Mouse (Mus musculus) ZHBTc4 (cell line): ENCODE data around the gene Lamp1.

Source experiments
- DNase-seq: peaks from one replicate; pipeline ENCODE4 v3.0.0-alpha.2; 2011; ENCODE audit warnings: low read depth, low spot score

Gene Lamp1

DNA sequence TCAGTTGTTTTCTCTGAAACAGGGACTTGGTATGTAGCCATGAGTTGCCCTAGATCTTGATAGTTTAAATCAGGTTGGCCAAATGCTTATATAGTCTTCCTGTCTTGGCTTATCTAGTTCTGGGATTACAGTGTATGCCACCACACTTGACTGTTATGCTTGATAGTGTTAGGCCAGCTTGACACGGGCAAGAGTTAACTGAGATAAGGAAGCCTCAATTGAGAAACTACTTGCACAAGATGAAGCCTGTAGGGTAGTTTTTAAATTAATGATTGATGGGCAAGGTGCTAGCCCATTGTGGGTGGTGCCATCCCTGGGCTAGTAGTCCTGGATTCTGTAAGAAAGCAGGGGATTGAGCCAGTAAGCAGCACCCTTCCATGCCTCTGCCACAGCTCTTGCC, 4.6 kb downstream of the Lamp1 start:
- DNase-seq: no peak

- DNase-seq: peak; percentile 31
These were observed 5.4 kb downstream of the Lamp1 start for GRCm38 (mm10) chr8:13164361-13164760.

DNA sequence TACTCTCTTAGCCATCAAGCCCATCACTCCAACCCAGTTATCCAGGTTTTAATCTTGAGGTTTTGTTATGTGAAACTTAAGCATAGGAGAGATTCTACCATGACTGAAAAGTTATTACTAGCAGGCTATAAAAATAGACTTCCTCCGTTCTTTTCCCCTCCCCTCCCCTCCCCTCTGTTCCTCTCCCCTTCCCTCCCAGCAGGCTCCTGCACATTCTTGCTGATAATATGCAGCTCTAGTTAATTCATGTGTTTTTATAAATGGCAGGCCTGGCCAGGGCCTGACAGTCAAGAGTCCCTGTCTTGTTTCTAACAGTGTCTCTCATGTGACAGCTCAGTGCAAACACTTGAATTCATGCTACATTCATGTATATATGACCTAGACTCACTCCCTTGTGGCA, 11.5 kb downstream of the Lamp1 start:
- DNase-seq: no peak

GRCm38 (mm10) chr8:13174305-13174704, 15.3 kb downstream of the Lamp1 start:
- no peak for DNase-seq

- DNase-seq: no peak
These were observed 15.8 kb downstream of the Lamp1 start for GRCm38 (mm10) chr8:13174811-13175210.

GRCm38 (mm10) chr8:13175650-13176049, 16.7 kb downstream of the Lamp1 start:
- DNase-seq: no peak

DNA sequence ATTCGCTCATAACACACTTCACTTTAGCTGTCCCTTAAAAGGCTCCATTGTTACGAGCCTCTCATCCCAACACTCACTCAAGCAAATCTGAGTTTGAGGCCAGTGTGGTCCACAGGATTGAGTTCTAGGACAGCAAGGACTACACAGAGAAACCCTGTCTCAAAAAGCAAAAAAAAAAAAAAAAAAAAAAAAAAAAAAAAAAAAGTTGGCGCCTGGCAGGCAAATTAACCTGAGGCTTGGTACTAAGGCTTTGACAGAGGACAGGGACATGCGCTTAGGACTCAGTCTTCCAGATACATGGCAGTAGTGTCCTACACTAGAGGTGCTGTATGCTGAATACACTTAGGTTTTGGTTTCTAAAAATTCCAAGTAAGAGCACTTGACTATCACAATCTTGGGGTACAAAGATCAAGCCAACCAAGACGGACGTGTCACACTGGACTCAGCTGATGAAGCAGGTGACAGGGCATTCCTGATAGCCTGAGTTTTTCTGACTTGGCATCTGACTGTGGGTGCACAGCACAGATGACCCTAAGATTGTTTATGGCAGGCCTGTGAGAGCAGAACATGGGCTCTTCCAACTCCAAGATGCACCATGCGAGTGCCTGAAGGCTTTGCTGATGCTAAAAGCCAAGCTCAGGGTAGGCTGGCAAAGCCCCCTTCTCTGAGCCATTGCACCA, 18.4 kb downstream of the Lamp1 start:
- no peak for DNase-seq

DNA sequence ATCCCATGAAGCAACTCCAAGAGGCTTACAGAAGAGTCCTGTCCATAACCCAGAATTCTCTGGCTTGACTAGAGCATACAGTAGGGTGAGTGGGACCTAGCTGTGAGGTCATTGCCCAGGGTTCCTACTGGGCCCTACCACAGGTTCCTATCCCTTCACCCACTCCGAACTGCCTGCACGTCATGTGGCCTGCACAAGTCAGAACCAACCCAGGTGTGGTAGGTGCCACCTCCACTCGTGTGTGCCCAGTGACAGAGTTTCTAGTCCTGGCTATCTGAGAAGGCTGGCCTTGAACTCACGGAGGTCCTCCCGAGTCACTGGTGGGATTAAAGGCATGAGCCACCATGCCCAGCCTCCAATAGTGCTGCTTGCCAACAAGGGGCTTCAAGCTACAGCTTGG, 19.2 kb downstream of the Lamp1 start:
- DNase-seq: no peak

DNA sequence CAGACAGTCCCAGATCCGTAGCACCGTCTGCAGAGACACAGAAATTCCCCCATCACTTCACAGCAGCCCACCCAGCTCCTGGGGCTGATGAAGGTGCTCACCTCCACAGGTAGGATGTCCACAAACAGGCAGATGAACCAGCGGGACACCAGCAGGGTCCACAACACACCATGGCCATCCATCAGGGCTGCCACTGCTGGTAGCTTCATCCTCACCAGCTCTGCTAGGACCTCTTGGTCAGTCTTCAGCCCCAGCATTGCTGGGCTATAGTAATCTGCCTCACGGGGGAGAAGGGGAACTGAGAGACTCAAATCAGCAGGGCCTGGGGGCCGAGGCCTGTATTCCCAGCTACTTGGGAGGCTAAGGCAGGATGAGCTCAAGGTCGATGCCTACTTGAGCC, 20.5 kb downstream of the Lamp1 start:
- DNase-seq: no peak

DNA sequence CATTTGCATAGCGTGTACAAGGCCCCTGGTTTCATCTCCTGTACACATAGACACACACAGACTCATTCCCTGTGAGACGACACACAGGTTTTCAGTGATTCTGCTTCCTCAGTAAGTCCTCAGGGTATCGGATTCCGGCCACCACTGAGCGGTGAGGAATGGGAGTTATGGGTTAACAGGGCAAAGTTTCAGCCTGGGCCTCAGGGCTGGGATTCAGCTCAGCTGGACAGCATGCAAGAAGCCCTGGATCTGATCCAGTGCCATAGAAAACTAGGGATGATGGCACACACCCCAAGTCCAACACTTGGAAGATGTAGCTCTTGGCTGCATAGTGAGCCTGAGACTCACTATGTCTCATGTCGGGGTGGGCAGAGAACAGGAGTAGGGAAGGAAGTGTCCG, 21.0 kb downstream of the Lamp1 start:
- no peak for DNase-seq

GRCm38 (mm10) chr8:13180408-13180807, 21.4 kb downstream of the Lamp1 start:
- no peak for DNase-seq

DNA sequence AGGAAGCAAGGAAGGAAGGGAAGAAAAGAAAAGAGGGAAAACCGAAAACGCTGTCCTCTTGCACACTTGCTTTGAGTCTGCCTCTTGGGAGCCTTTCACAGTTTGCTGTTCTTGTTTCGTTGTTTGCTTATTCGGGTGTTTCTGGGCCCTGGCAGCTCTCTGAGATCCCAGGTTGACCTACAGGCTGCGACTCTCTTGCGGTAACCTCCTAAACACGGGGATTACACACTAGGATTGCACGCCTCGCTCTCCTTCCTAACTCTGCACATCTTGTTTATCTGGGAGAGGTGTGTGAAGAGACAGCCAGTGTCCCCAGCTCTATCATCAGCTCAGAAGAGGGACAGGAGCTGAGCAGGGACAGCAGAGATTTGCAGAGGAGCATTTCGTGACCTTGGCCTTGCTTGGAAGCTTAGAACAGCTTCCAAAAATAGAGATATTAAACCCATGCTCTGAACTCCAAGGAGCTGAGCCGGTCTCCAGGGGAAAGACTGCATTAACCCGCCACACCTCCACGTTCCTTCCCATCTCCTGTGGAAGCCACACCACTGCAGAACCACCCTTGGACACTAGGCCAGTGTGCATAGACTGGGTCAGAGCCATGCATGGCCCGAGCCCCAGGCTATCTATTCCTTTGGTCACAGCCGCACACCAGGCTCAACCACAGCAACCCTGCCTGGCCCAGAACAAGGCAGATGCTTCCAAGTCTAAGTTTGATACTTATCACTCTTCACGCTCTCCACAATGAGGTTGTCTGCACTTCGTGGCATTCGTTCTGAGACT, 22.1 kb downstream of the Lamp1 start:
- DNase-seq: no peak

GRCm38 (mm10) chr8:13181691-13181976, 22.7 kb downstream of the Lamp1 start:
- DNase-seq: no peak

DNA sequence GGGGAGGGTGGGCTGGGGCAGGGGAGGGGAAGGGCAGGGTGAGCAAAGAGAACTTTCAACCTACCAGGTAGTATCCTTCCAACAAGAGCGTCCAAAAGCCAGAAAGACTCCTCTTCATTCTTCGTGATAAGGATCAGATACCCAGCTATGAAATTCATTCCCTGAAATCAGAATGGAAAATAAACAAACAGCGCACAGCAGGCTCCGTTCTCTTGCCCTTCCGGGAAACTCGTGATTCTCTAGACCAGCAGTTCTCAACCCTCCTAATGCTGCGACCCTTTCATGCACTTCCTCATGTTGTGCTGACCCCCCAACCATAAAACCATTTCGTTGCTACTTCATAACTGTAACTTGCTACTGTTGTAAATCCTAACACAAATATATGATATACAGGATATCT, 27.9 kb downstream of the Lamp1 start:
- DNase-seq: no peak

GRCm38 (mm10) chr8:13187229-13187628, 28.3 kb downstream of the Lamp1 start:
- DNase-seq: no peak

DNA sequence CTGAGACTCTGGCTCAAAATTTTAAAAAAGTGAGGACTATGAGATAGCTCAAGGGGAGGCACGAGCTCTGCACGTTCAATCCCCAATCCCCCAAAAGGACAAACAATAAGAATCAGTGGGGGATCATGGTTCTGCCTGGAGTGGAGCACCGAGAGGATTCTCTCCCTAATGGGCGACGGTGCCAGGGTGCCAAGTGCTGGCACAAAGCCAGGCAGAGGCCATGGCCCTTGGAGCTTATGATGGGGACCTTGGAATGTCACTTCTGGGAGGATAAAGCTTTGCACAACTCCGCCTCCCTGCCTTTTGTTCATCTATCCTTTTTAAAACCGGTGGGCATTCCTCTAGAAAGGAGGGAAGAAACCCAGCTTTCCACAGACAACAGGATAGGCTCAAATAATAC, 28.7 kb downstream of the Lamp1 start:
- no peak for DNase-seq

- no peak for DNase-seq
These were observed 29.1 kb downstream of the Lamp1 start for GRCm38 (mm10) chr8:13188052-13188555.

DNA sequence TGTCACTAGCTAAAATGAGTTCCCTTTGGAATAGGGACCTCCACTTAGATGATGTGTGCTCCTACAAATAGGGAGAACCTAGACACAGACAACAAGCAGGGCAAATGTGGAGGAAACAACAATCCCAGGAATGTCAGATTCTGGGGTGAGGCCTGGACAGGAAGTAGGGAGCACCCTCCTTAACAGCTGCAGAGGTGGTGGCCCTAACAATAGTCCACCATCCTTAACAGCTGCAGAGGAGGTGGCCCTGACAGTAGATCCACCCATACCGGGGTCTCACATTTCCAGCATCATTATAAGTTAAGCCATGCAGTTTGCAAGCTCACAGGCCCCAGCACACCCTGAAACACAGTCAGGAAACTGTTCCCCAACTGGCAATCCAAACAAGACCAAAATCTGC, 29.9 kb downstream of the Lamp1 start:
- DNase-seq: no peak

DNA sequence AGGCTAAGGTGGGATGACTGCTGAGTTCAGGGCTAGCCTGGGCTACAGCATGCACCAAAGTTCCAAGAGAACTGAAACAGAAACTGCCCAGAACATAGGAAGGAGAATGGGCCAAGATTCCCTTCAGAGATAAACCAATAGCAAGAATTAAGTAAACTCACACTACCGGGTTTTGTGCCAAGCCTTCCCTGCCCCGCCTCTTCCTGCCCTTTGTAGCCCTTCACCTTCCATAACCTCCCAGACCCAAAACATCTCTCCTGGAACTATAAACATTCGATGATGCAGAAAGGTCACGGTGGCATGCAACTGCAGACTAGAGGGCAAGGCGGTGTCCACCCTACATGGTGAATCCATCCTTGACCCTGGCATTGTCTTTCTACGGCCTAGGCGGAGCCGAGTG, 31.3 kb downstream of the Lamp1 start:
- no peak for DNase-seq

DNA sequence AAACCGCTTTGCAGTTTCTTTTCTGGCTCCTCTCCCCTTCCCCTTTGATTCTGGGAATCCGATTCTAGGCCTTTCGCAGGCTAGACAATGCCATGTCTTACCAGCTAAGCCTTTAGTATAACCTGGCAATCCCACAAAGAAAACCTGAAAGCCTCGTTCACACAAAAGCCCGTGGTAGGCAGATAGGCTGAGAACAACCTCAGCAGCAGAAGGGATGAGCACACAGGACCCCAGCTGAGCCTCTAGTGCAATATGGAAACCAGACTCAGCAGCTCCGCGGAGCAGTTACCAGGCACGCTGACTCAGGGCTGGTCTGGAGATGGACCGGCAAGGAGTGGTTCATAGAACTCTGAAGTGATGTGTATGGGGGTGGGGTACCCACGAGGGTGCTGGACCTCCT, 35.9 kb downstream of the Lamp1 start:
- peak; percentile 63 for DNase-seq

GRCm38 (mm10) chr8:13197493-13197892, 38.5 kb downstream of the Lamp1 start:
- DNase-seq: no peak

DNA sequence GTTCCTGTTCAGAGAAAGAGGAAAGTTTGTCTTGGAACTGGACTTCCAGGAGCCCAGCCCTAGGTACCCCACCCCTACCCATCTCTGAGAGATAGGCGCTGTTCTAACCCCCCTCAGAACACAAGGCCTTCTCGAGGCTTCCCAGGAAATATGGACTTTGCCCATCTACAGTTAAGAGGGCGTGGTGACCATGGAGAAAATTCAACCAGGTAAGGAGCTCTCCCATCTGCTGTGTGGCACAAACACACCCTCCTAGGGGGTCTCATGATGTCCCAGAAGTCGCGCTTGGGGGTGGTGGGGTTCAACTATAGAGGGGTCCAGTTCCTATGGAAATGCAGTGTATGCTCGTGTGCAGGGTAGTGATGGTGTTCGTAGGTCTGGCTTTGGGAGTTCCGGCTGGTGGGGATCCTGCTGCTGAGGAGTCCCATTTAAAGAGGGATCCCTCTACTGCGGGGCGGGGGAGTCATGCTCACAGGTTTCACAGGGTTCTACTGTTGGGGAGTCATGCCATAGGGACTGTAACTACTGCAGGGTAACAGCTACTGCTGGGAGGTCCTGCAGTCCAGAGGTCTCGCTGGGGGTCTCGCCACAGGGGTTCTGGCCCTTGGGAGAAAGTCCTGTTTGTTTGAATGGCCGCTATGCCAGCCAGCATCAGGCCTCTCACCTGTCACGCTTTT, 40.6 kb downstream of the Lamp1 start:
- no peak for DNase-seq
